Mouse (Mus musculus): Measurements from ENCODE around the gene Tecta.

DNA sequence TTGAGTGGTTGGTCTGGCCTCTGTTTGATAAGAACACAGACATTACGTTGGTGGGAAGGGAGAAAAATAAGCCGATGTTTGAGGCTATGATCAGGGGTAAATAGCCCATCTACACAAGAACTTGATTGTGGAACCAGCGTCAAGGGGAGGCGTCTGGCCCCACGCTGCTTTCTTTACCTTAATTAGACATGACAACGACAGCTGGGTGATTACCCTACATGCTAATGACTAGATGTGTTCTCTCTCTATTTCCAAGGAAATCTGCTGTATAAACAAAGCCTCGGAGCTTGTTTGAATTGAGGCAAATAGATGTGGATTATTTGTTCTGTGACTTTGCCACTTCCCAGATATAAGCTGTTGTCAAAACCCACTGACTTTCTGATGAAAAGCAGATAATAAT lies 49.9 kb downstream of the Tecta start:
- no peak for TF ChIP-seq CTCF (IDR thresholded peaks at IDR 0.05; ENCODE audit: low read depth, low read length)
- no peak for TF ChIP-seq GATA1 (IDR thresholded peaks at IDR 0.05; ENCODE audit: borderline replicate concordance, low read length)
- no peak for TF ChIP-seq POLR2AphosphoS5 (IDR thresholded peaks at IDR 0.05; ENCODE audit: insufficient replicate concordance, low read depth, low read length)

Data from G1E (cell line).